Mouse (Mus musculus): ENCODE results near the gene Prom2. TPM values are rescaled to one million over a fixed set of nuclear protein-coding genes. Genes with fewer than 3 reads are reported as not detected.

Prom2 gene
- polyA plus RNA-seq, 1 experiment, result 0.28 TPM

GRCm38 (mm10) chr2:127530418-127530817, 10.8 kb downstream of the Prom2 start:
- WGBS, result 80% methylated on average over 3 of the region's 3 CpGs
- H3K27ac ChIP-seq (ENCODE audit: insufficient read depth, low read length), result no peak overlapping the region
- TF ChIP-seq CTCF (IDR thresholded peaks at IDR 0.05; ENCODE audit: extremely low read depth, insufficient read depth, insufficient read length, insufficient replicate concordance), result no peak
- H3K4me3 ChIP-seq (ENCODE audit: extremely low read depth, insufficient read depth, insufficient read length), result no peak overlapping the region
- H3K36me3 ChIP-seq (ENCODE audit: control insufficient read depth, insufficient read depth, low read length), result no peaks in the 10 kb centered on the region
- no peaks in the 10 kb centered on the region for H3K27me3 ChIP-seq (ENCODE audit: control insufficient read depth, insufficient read depth, low read length)
- no peaks in the 10 kb centered on the region for H3K4me1 ChIP-seq (ENCODE audit: control insufficient read depth, insufficient read depth, insufficient read length)
- DNase-seq (ENCODE audit: low read depth in 1 of 2, low spot score in 2 of 2), result no peak

GRCm38 (mm10) chr2:127525004-127525775, 16.1 kb downstream of the Prom2 start:
- no peak overlapping the region for H3K4me3 ChIP-seq (ENCODE audit: extremely low read depth, insufficient read depth, insufficient read length)
- DNase-seq (ENCODE audit: low read depth in 1 of 2, low spot score in 2 of 2), result no peak
- TF ChIP-seq CTCF (IDR thresholded peaks at IDR 0.05; ENCODE audit: extremely low read depth, insufficient read depth, insufficient read length, insufficient replicate concordance) (no peak), POLR2A (IDR thresholded peaks at IDR 0.05; ENCODE audit: low read depth, low read length) (no peak)
- H3K36me3 ChIP-seq (ENCODE audit: control insufficient read depth, insufficient read depth, low read length), result no peaks in the 10 kb centered on the region
- 88% methylated on average over 3 of the region's 3 CpGs for WGBS
- no peak overlapping the region for H3K27ac ChIP-seq (ENCODE audit: insufficient read depth, low read length)
- H3K4me1 ChIP-seq (ENCODE audit: control insufficient read depth, insufficient read depth, insufficient read length), result no peaks in the 10 kb centered on the region; the same call in 1 of the 2 replicates
- no peaks in the 10 kb centered on the region for H3K27me3 ChIP-seq (ENCODE audit: control insufficient read depth, insufficient read depth, low read length)

- Histone ChIP-seq H3K27ac (ENCODE audit: insufficient read depth, low read length) (no peak overlapping the region), H3K27me3 (ENCODE audit: control insufficient read depth, insufficient read depth, low read length) (no peaks in the 10 kb centered on the region), H3K36me3 (ENCODE audit: control insufficient read depth, insufficient read depth, low read length) (no peaks in the 10 kb centered on the region), H3K4me1 (ENCODE audit: control insufficient read depth, insufficient read depth, insufficient read length) (no peaks in the 10 kb centered on the region; the same call in 1 of the 2 replicates), H3K4me3 (ENCODE audit: extremely low read depth, insufficient read depth, insufficient read length) (no peak overlapping the region)
- TF ChIP-seq POLR2A (IDR thresholded peaks at IDR 0.05; ENCODE audit: low read depth, low read length) (no peak), CTCF (IDR thresholded peaks at IDR 0.05; ENCODE audit: extremely low read depth, insufficient read depth, insufficient read length, insufficient replicate concordance) (no peak)
- no peak for DNase-seq (ENCODE audit: low read depth in 1 of 2, low spot score in 2 of 2)
- WGBS, result 6% methylated on average over 7 of the region's 7 CpGs
These were observed 17.1 kb downstream of the Prom2 start for GRCm38 (mm10) chr2:127523950-127524729.

- no peak within 1 kb of the TSS for H3K27ac ChIP-seq (ENCODE audit: insufficient read depth, low read length)
- TF ChIP-seq POLR2A (IDR thresholded peaks at IDR 0.05; ENCODE audit: low read depth, low read length) (no peak), CTCF (IDR thresholded peaks at IDR 0.05; ENCODE audit: extremely low read depth, insufficient read depth, insufficient read length, insufficient replicate concordance) (no peak)
- no peaks in the 10 kb centered on the region; the same call in 1 of the 2 replicates for H3K4me1 ChIP-seq (ENCODE audit: control insufficient read depth, insufficient read depth, insufficient read length)
- H3K27me3 ChIP-seq (ENCODE audit: control insufficient read depth, insufficient read depth, low read length), result no peaks in the 10 kb centered on the region
- H3K4me3 ChIP-seq (ENCODE audit: extremely low read depth, insufficient read depth, insufficient read length), result no peak within 1 kb of the TSS
- no peaks in the 10 kb centered on the region for H3K36me3 ChIP-seq (ENCODE audit: control insufficient read depth, insufficient read depth, low read length)
- 79% methylated on average over 10 of the region's 10 CpGs for WGBS
- DNase-seq (ENCODE audit: low read depth in 1 of 2, low spot score in 2 of 2), result no peak
These were observed 19.2 kb downstream of the Prom2 start, which contains the start of gene Kcnip3 for GRCm38 (mm10) chr2:127522006-127522441. TSS of gene Kcnip3 (minus strand) at chr2:127522094.

GRCm38 (mm10) chr2:127521172-127522005, 19.9 kb downstream of the Prom2 start:
- WGBS, result 52% methylated on average over 18 of the region's 18 CpGs

GRCm38 (mm10) chr2:127520123-127520522, 21.1 kb downstream of the Prom2 start:
- no peak for DNase-seq (ENCODE audit: low read depth in 1 of 2, low spot score in 2 of 2)
- TF ChIP-seq POLR2A (IDR thresholded peaks at IDR 0.05; ENCODE audit: low read depth, low read length), result no peak
- TF ChIP-seq CTCF (IDR thresholded peaks at IDR 0.05; ENCODE audit: extremely low read depth, insufficient read depth, insufficient read length, insufficient replicate concordance), result no peak
- H3K27me3 ChIP-seq (ENCODE audit: control insufficient read depth, insufficient read depth, low read length), result no peaks in the 10 kb centered on the region
- no peak overlapping the region for H3K27ac ChIP-seq (ENCODE audit: insufficient read depth, low read length)
- H3K4me1 ChIP-seq (ENCODE audit: control insufficient read depth, insufficient read depth, insufficient read length), result no peaks in the 10 kb centered on the region; the same call in 1 of the 2 replicates
- H3K36me3 ChIP-seq (ENCODE audit: control insufficient read depth, insufficient read depth, low read length), result no peaks in the 10 kb centered on the region
- H3K4me3 ChIP-seq (ENCODE audit: extremely low read depth, insufficient read depth, insufficient read length), result no peak overlapping the region

More at GRCm38 (mm10) chr2:127521172-127522005, 19.9 kb downstream of the Prom2 start:
- no peak for DNase-seq (ENCODE audit: low read depth in 1 of 2, low spot score in 2 of 2)
- H3K27me3 ChIP-seq (ENCODE audit: control insufficient read depth, insufficient read depth, low read length), result no peaks in the 10 kb centered on the region
- no peak overlapping the region for H3K27ac ChIP-seq (ENCODE audit: insufficient read depth, low read length)
- H3K4me1 ChIP-seq (ENCODE audit: control insufficient read depth, insufficient read depth, insufficient read length), result no peaks in the 10 kb centered on the region; the same call in 1 of the 2 replicates
- no peak overlapping the region for H3K4me3 ChIP-seq (ENCODE audit: extremely low read depth, insufficient read depth, insufficient read length)
- no peak for TF ChIP-seq CTCF (IDR thresholded peaks at IDR 0.05; ENCODE audit: extremely low read depth, insufficient read depth, insufficient read length, insufficient replicate concordance)
- no peak for TF ChIP-seq POLR2A (IDR thresholded peaks at IDR 0.05; ENCODE audit: low read depth, low read length)
- H3K36me3 ChIP-seq (ENCODE audit: control insufficient read depth, insufficient read depth, low read length), result no peaks in the 10 kb centered on the region

Data from spleen, adult 2 months (tissue).